Mouse (Mus musculus) 416B (cell line): ENCODE results near the gene Ppm1k.
"Not testable (repeated sequence)": the region's sequence is repeated elsewhere in the genome, so short reads cannot be mapped to it uniquely, and the experiment has no call there.

Experiments used
- DNase-seq: peaks from one replicate; pipeline ENCODE4 v3.0.0; 2011; ENCODE audit warnings: low read depth

The Ppm1k gene

GRCm38 (mm10) chr6:57535386-57535936 lies at the start of gene Ppm1k:
TSS of gene Ppm1k (minus strand) at chr6:57535468.
- peak; percentile 99 for DNase-seq

- peak; percentile 60 for DNase-seq
These were observed 47.1 kb upstream of the Ppm1k start for GRCm38 (mm10) chr6:57582356-57582755.

GRCm38 (mm10) chr6:57581595-57581994 lies 46.3 kb upstream of the Ppm1k start:
- DNase-seq = peak; percentile 64

- peak; percentile 93 for DNase-seq
These were observed 45.7 kb upstream of the Ppm1k start, which contains the start of gene Herc6 for GRCm38 (mm10) chr6:57580881-57581548. TSS of gene Herc6 (plus strand) at chr6:57581000.

GRCm38 (mm10) chr6:57571587-57571986 lies 36.3 kb upstream of the Ppm1k start:
- peak; percentile 73 for DNase-seq

- peak; percentile 79 for DNase-seq
These were observed 35.1 kb upstream of the Ppm1k start for GRCm38 (mm10) chr6:57570170-57570974.

- no peak for DNase-seq
These were observed 32.4 kb upstream of the Ppm1k start for GRCm38 (mm10) chr6:57567630-57568029.

GRCm38 (mm10) chr6:57565452-57565851 lies 30.2 kb upstream of the Ppm1k start:
- DNase-seq = no peak

- DNase-seq = no peak
These were observed 28.2 kb upstream of the Ppm1k start for GRCm38 (mm10) chr6:57563454-57563853.

GRCm38 (mm10) chr6:57557796-57558317 lies 22.6 kb upstream of the Ppm1k start:
- no peak for DNase-seq

- no peak for DNase-seq
These were observed 16.0 kb upstream of the Ppm1k start for GRCm38 (mm10) chr6:57551211-57551796.

GRCm38 (mm10) chr6:57544866-57545265 lies 9.6 kb upstream of the Ppm1k start:
- no peak for DNase-seq

- DNase-seq = not testable (repeated sequence)
These were observed 8.3 kb upstream of the Ppm1k start for GRCm38 (mm10) chr6:57543591-57543990.

- DNase-seq = peak; percentile 54
These were observed 6.6 kb upstream of the Ppm1k start for GRCm38 (mm10) chr6:57541737-57542335.

- DNase-seq = no peak
These were observed 5.8 kb upstream of the Ppm1k start for GRCm38 (mm10) chr6:57540950-57541498.

GRCm38 (mm10) chr6:57537887-57538286 lies 2.6 kb upstream of the Ppm1k start:
- DNase-seq = no peak

GRCm38 (mm10) chr6:57535971-57536669 lies 852 bp upstream of the Ppm1k start:
- DNase-seq = no peak

GRCm38 (mm10) chr6:57534611-57535286 lies 519 bp downstream of the Ppm1k start:
- DNase-seq = no peak

GRCm38 (mm10) chr6:57534231-57534610 lies 1.0 kb downstream of the Ppm1k start:
- DNase-seq = peak; percentile 59

GRCm38 (mm10) chr6:57533410-57533809 lies 1.9 kb downstream of the Ppm1k start:
- peak; percentile 46 for DNase-seq
